Mouse (Mus musculus) forelimb bud, embryonic 11.5 days (tissue): ENCODE measurements around the gene Adsl.

Experiments
- DNase-seq: peaks from one replicate; pipeline ENCODE4 v3.0.0-alpha.2; 2012; ENCODE audit warnings: low read depth, low spot score

Adsl gene

GRCm38 (mm10) chr15:80941468-80942040 is 6.7 kb upstream of the Adsl start:
- DNase-seq = no peak

GRCm38 (mm10) chr15:80945851-80946250 is 2.4 kb upstream of the Adsl start:
- no peak for DNase-seq

GRCm38 (mm10) chr15:80949431-80949830 is 1.1 kb downstream of the Adsl start:
- DNase-seq = no peak

- no peak for DNase-seq
Observed at GRCm38 (mm10) chr15:80950055-80950454, 1.8 kb downstream of the Adsl start.

GRCm38 (mm10) chr15:80953971-80954370 is 5.7 kb downstream of the Adsl start:
- no peak for DNase-seq

GRCm38 (mm10) chr15:80954861-80955260 is 6.6 kb downstream of the Adsl start:
- no peak for DNase-seq

- no peak for DNase-seq
Observed at GRCm38 (mm10) chr15:80955836-80956438, 7.6 kb downstream of the Adsl start.

GRCm38 (mm10) chr15:80969371-80969770 is 21.1 kb downstream of the Adsl start:
- no peak for DNase-seq

- DNase-seq = peak; percentile 30
Observed at GRCm38 (mm10) chr15:80974311-80974710, 26.0 kb downstream of the Adsl start.

GRCm38 (mm10) chr15:80975666-80976065 is 27.4 kb downstream of the Adsl start:
- DNase-seq = no peak

GRCm38 (mm10) chr15:80977620-80978334 is 29.5 kb downstream of the Adsl start, which contains the start of gene Sgsm3:
Gene Sgsm3 (plus strand): TSS chr15:80977765.
- peak; percentile 83 for DNase-seq

- DNase-seq = no peak
Observed at GRCm38 (mm10) chr15:80979611-80980010, 31.3 kb downstream of the Adsl start.

GRCm38 (mm10) chr15:80981176-80981575 is 32.9 kb downstream of the Adsl start:
- no peak for DNase-seq

GRCm38 (mm10) chr15:80983264-80983663 is 35.0 kb downstream of the Adsl start:
- no peak for DNase-seq

GRCm38 (mm10) chr15:80988331-80988730 is 40.0 kb downstream of the Adsl start:
- no peak for DNase-seq

- no peak for DNase-seq
Observed at GRCm38 (mm10) chr15:80989712-80990111, 41.4 kb downstream of the Adsl start.

GRCm38 (mm10) chr15:80994959-80995358 is 46.7 kb downstream of the Adsl start:
- no peak for DNase-seq

- no peak for DNase-seq
Observed at GRCm38 (mm10) chr15:80996090-80996835, 48.0 kb downstream of the Adsl start.

GRCm38 (mm10) chr15:80997077-80997476 is 48.8 kb downstream of the Adsl start:
- DNase-seq = no peak

- DNase-seq = no peak
Observed at GRCm38 (mm10) chr15:81000419-81001138, 52.3 kb downstream of the Adsl start.

GRCm38 (mm10) chr15:81006127-81006735 is 57.9 kb downstream of the Adsl start:
- DNase-seq = no peak
